Comparison of ENCODE assay signal across 13 mouse cellular contexts in genomic region chrX:158976648-158977047, GRCm38 (mm10).
DNase-seq lines count a peak whose midpoint lies in the region; ATAC-seq and TF ChIP-seq lines count a peak whose summit lies in the region.
"Had no signal": no experiment of that assay in that cellular context is flagged by ENCODE, and none has a peak within 500 bp of the region (broad histone marks: within the 10 kb centered on the region; RNA-seq: fewer than 3 reads in every experiment).

No protein-coding gene starts in this region.

- H3K36me3 ChIP-seq in liver, adult 2 months (ENCODE audit: control insufficient read depth, insufficient read depth, low read length) = no peaks in the 10 kb centered on the region
- H3K36me3 ChIP-seq: heart, embryonic 12.5 days; stomach, embryonic 15.5 days had no signal

- H3K27ac ChIP-seq in liver, adult 2 months (replicated peaks; ENCODE audit: insufficient read depth, low read depth, low read length) = no peak overlapping the region
- H3K27ac ChIP-seq: stomach, embryonic 15.5 days had no signal

- H3K9ac ChIP-seq in liver, adult 2 months (ENCODE audit: low read depth, low read length) = no peak overlapping the region
- H3K9ac ChIP-seq: heart, embryonic 12.5 days; stomach, embryonic 15.5 days had no signal

- peak; percentile 72 for DNase-seq in liver, adult 2 months (ENCODE audit: extremely low read depth, low read depth, low spot score)
- no peak for DNase-seq in liver
- peak; percentile 39 for DNase-seq in MN1 (ENCODE audit: low spot score)
- DNase-seq in cerebellum, adult 18-20 months = peak; percentile 19 to 57
- DNase-seq in gastrocnemius, postnatal 10 days = peak; percentile 4
- no peak for DNase-seq in thymus, postnatal 14 days
- no peak for DNase-seq in natural killer cell, adult 2 months (ENCODE audit: low spot score in 2 of 2)
- DNase-seq: kidney, adult 2 months; kidney, postnatal 4 days had no signal

- no peak overlapping the region for H3K4me3 ChIP-seq in liver, adult 2 months (ENCODE audit: insufficient read depth, low read depth, low read length)
- H3K4me3 ChIP-seq: heart, embryonic 12.5 days; megakaryocyte, embryonic 14.5 days; stomach, embryonic 15.5 days had no signal

- TF ChIP-seq POLR2A in liver, adult 2 months (IDR thresholded peaks at IDR 0.05; ENCODE audit: extremely low read depth, insufficient read depth, low read length) = no peak

- no peak for TF ChIP-seq CTCF in liver, adult 2 months (IDR thresholded peaks at IDR 0.05; ENCODE audit: low read depth, low read length)

- 10% methylated on average over 5 of the region's 5 CpGs for WGBS in liver, adult 2 months

- no peaks in the 10 kb centered on the region for H3K27me3 ChIP-seq in liver, adult 2 months (ENCODE audit: control insufficient read depth, insufficient read depth, low read length)
- H3K27me3 ChIP-seq: heart, embryonic 12.5 days; stomach, embryonic 15.5 days had no signal

- H3K4me1 ChIP-seq in liver, adult 2 months (ENCODE audit: control insufficient read depth, insufficient read depth, low read length) = no peaks in the 10 kb centered on the region
- H3K4me1 ChIP-seq: heart, embryonic 12.5 days; megakaryocyte, embryonic 14.5 days; stomach, embryonic 15.5 days had no signal

- H3K79me2 ChIP-seq in liver, adult 2 months (ENCODE audit: control insufficient read depth, insufficient read depth, low read length) = no peaks in the 10 kb centered on the region

- no peak for ATAC-seq in erythroblast, adult 5-6 weeks (replicated peaks; ENCODE audit: low FRiP score, poor library complexity, severe bottlenecking)

Comparison
In these comparisons a context has a peak if more than half of its experiments do, and no peak if none do; other contexts are left out.
1. DNase-seq: peak in liver, adult 2 months (single experiment), MN1 (single experiment), cerebellum, adult 18-20 months (2 of 2) and gastrocnemius, postnatal 10 days (single experiment); none in liver (single experiment), thymus, postnatal 14 days (single experiment) and natural killer cell, adult 2 months (0 of 2).